Mouse (Mus musculus) kidney, adult 2 months (tissue): ENCODE measurements around the gene Bhlhe41.

Experiments
- CTCF ChIP-seq: fragments of 200-500 bp; conservative IDR thresholded peaks from 2 replicates; pipeline ENCODE4 v1.5.1; 2011; ENCODE audit warnings: low read depth, mild to moderate bottlenecking, control low read depth, low read length, moderate library complexity, mixed read lengths; ENCODE audit not compliant: insufficient read depth, insufficient read length
- POLR2A ChIP-seq: fragments of 200-500 bp; IDR thresholded peaks from one replicate; pipeline ENCODE4 v1.6.1; 2011; ENCODE audit warnings: low read depth, low read length, control low read depth

DNA sequence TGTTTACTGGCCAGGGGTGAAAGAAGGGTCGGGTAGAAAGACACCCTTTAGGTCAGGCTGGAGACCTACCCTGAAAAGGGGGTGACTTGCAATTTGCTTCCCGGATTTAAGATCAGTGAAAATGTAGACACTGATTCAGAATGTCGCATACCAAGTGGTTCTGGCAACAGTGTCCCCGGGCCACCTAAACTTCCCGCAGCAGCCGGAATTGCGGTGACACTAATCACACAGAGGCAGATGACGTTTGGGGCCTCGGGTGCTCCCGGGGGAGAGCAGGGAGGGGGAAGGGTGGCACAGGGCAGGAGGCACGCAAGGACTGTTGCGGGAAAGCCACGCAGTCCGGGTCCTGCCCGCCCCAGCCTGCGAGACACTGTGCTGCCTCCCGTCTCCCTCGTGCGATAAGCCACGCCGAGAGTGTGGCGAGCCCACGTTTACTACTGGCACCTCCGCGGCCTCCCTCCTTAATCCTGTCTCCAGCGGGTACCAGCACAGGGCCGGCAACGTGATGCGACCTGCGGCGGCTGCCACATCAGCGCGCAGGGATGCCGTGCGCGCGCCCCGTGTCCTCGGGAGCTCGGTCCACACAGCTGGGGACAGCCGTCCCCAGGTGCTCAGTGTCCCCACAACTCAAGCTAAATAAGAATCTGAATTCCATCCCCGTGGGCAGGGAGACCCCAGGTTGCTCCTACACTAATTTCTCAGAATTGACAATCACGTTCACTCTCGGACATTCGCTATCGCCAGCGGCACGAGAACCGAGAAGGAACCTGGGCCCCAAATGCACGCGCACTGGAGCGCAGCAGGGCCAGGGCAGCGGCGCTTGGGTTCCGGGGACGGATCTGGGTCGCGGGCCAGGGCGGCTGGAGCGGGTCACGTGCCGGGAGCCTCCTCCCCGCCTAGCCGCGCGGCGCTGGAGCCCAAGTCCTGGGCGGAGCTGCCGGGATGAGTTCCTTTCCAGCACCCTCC, 811 bp upstream of the Bhlhe41 start:
- TF ChIP-seq CTCF, result no peak
- no peak for TF ChIP-seq POLR2A
